Mouse (Mus musculus): ENCODE results near the gene Tspan3. TPM values are rescaled to one million over a fixed set of nuclear protein-coding genes. Genes with fewer than 3 reads are reported as not detected.
A peak's percentile ranks its signal among the peaks of the same experiment; 100 is the strongest.

Gene Tspan3
- total RNA-seq, 1 experiment from 2014 or later, result 121 TPM

DNA sequence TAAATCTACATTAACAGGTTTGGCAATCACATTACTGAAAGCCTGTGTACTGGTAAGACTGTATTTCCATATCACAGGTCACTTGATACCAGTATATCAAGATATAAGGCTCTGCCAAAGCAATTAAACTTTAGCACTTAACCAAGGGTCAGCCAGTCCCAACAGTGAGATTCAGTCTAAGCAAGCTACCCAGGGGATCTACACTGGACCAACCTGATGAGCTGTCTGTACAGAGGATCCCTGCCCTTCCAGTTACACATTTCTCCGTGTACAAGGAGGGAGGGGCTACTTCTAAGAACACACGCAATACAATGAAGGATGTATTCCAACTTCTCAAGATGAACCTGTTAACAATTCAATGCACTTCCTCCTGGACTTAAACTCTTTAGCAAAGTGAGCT, 7.2 kb downstream of the Tspan3 start:
- no peak for DNase-seq

DNA sequence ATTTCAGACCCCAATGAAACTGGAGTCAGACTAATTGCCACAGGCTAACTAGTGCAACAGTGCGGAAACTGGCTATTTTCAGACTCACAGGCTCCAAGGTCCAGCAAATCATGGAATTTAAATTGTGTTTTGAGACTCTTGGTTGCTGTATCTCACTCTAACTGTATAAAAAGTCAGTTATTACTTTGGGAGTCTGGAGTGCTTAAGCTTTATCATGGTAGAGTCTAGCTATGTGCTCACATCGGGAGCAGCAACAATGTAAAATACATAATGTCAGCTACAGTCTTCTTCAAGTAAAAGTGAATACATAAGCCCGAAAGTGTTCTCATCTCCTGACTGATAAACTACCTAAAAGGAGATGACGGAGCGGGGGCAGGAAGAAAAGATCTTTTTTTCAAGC, 10.7 kb downstream of the Tspan3 start:
- no peak for DNase-seq

DNA sequence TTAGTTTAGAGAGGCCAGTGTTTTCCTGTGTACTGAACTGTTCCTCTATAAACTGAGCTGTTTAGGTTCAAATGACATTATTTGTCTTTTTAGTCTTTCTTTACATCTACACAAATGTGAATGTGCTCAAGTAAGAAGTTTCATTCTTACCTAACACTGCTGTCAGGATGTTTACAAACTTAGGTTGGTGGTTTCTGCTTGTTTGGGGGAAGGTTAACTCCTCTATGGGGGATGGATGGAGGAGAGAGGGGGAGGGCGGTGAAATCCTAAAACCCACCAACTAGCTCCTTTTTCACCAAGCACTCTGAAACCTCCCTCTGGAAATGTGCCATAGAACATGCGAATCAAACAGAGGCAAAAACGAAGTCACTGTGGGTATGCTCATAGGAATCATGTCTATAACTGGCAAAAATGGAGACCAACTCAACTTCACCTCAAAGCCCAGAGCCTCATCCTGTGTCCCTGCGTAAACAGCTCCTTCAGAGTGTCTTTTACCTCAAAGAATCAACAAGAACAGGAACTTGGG, 12.7 kb downstream of the Tspan3 start:
- DNase-seq, result no peak

DNA sequence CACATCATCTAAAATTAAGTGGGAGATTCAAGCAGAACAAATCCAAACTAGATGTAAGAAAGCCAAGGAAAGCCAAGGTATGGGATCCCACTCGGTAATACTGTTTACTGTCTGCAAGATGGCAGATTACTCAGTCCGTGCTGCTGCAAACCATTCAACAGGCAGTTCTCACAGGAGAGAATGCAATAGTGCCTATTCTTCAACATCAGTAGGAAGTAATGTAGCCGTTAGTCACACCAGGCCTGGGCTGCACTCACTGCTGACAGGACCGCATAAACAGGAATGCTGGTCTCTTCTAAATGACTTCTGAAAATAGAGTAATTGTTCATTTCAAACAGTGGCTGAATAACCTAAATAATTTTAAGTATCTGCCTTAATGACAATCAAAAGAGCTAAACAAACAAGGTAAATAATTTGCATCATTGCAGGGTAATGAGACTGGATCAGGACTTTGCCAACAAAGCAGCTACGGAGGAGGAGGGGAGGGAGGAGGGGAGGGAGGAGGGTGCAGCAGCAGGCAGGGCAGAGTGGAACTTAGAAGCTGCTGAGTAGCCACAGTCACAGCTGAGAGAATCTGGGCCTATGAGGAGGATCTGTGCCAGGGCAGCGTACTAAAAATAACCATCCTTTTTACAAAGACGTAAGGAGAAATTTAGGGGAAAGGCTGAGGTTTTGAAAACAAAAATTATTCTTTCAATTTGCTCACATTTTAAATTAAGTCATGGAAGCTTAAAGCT, 13.4 kb downstream of the Tspan3 start:
- peak; percentile 50 for DNase-seq

DNA sequence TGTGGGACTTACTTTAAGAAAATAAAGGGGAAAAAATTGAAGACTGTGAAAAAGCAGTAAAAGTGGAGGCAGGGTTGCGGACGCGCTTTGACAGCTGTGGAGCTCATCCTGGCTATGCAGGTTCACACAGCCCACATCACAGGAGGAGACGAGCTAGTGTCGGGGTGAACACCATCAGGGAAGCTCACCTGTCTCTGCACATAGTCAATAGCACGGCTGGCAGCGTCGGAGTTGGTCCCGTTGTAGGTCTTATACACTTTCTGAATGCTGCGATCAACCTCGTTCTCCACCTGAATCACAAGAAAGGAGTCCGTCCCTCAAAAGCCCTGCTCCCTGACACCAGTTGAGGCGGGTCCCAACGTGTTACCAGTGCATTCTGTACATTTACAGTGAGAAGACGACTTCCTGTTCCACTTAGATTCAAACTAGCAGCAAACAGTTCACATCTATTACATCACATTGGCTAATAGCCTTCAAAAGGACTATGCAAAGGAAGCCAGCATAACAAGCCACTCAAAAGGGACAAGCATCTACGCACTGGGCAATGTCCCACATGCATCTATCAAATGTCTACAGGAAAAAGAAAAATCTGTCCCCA, 18.9 kb downstream of the Tspan3 start:
- no peak for DNase-seq

DNA sequence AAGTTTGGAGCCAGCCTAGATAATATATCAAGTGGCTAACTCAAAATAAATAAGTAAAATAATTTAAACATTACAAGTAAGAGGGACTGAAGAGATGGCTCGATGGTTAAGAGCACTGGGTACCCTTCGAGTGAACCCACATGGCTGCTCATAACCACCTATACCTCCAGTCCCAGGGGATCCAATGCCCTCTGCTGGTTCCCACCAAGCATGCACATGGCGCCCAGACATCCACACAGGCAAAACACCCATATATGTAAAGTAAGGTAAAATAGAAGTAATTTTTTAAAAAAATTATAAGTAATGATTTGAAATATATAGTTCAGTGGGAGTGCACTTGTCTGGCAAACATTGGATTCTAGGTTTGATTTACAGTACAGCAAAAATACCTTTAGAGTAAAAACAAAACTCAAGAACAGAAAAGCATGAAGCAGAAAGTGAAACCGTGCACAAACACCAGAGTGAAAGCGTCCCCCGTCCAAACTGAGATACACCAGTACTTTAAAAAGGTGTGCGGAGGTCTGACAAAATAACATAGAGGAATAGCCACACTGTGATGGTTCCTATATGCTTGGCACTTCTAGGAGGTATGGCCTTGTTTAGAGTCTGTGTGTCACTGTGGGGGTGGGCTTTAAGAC, 20.8 kb downstream of the Tspan3 start:
- DNase-seq, result no peak

DNA sequence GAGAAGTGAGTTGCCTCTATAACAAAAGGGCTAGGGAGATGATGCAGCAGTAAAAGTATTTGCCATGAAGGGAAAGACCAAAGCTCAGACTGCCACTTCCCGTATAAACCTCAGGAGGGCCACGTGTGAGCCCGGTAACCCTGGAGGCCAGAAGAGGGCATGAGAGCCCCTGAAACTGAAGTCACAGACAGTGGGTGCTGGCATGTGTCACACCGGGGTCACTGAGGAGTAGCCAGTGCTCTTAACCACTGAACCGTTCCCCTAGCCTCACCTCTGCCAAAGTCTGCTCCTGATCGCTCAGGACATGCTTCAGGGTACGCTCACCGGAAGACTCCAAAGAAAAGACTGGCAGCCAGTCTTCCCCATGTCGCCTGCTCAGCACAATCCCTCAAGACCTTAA, 23.5 kb downstream of the Tspan3 start:
- DNase-seq, result no peak

DNA sequence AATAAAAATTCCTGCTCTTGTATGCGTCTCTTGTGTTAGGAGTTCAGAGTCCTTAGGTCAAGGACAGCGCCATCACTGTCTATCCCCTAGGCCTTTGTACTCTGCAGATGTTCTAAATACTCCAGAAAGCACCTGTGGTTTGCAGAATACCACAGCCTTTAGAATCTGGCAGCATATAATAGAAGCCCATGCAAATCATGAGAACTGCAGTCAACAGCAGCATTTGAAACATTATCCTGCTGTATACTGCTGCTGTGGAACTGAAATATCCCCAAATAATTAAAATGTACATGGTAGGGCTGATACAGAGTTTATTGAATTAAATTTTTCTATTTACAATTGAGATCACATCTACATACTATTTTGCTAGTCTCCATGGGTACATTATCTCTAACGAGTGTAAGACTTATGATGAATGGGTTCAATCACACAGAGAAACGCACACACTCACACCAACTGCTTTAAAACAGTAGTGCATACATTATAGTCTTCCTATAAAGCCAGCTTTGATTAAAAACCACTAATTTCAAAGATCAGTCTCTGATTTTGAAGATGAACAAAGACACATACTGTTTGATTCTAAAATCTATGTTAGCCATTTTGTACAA, 29.6 kb downstream of the Tspan3 start:
- no peak for DNase-seq

DNA sequence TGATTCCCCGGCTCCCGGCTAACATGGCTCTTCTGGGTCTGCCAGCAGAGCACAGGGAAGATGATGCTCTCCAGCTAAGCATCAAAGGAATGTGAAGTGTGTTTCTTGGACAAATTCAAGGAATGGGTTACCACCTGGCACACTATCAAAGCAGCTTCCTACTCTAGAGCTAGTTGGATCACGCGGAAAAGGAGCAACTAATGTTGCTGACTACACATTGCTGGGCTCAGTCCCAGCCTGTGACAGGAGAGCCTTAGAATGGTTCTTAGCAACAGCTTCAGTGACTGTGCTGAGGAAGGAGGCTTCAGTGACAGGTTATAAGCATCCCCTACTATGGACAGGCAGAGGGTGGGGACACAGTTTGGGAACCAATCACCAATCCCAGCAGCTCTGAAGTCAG, 30.7 kb downstream of the Tspan3 start:
- DNase-seq, result no peak

DNA sequence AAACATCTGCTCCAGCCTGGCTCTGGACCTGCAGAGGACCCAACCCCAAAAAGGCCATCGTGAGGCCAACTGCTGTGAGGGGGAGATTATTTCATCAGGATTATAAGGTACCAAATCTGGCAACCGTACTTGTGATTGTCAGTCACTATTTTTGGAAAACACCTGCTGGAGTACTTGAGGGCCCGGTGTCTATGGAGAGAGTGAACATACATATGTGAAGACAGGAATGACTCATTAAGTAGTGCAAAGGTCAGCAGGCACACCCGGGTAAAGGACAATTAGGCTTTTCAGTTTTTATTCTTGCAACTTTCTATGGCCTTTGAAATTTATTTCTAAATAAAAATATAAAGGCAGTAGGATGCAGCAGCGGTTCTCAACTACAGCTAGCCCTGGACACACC, 31.3 kb downstream of the Tspan3 start:
- no peak for DNase-seq

DNA sequence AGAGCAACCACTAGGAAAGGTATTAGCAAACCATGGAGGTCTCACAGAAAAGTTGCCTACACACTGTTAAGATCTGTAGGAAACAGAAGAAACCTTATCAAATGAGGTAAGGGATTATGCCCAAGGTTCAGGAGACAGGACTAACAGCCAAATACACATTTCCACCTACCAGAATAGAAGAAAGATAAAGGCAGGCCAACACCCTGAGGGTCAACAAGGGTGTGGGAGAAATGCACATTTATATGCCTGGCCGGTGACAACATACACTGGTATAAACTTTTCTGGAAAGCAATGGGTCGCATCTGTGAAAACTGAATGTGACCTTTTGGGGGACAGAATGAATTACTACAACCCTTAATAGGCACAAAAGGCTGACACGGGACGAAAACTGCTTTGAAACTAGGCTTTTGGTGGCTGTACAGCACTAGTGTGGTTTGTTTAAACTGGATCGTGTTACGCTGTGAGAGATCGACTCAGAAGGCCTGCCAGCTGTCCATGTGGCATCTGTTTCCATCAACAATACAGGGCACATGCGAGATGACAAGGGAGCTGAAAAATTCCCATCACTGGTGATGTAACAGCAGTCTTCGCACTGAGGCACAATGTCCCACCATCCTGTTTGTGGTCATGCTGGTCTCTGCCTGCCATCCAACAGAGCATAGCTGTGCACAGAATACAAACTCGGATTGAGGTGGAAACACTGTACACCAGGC, 33.3 kb downstream of the Tspan3 start:
- DNase-seq, result no peak

DNA sequence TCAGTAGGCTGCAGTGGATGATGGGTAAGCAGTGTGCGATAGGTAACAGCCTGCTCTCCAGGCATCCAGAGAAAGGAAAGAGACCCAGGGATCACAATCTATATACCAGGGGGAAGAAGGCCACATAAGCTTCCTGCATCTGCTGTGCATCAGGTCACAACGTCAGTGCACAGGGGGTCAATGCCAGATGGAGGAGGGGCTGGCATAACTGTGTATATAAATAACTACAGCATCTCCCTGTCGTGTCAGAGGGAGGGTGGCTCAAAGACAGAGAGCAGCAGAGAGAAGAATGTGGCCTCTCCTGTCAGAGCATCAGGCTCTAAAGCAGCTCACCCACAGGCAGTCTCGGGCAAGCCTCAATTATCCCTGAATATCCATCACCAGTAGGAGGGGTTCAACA, 34.7 kb downstream of the Tspan3 start:
- DNase-seq, result no peak

DNA sequence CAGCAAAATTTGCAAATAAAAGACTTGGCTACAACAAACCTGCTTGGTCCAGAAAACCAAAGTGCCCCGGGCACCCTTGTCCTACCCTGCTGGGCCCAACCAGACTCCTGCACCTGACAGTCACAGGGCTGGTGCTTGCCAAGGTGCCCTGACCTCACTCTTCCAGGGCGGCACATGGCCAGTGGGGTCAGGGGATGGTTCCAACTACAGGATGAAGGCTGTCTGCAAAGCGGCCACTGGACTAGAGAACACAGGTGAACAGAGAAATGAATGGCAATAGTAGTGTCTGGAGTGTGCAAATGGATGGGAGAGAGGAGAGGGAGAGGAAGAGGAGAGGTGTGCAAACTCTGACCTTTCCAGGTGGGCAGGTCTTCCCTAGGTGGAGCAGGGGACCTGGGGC, 35.3 kb downstream of the Tspan3 start:
- no peak for DNase-seq

DNA sequence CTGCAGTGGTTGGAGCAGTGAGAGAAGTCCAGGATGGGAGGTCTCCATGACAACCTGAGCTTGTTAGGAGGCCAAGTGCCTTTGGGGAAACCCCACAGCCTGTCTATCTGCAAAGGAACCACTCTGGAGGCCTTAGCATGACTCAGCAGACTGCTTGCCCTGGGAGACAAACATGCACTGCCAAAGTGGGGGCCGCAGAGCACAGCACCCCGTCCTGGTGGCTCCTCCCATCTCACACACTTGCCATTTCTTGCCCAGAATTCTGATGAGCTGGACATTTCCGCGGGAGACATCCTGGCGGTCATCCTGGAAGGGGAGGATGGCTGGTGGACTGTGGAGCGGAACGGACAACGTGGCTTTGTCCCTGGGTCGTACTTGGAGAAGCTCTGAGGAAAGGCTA, 36.9 kb downstream of the Tspan3 start:
- DNase-seq, result no peak

DNA sequence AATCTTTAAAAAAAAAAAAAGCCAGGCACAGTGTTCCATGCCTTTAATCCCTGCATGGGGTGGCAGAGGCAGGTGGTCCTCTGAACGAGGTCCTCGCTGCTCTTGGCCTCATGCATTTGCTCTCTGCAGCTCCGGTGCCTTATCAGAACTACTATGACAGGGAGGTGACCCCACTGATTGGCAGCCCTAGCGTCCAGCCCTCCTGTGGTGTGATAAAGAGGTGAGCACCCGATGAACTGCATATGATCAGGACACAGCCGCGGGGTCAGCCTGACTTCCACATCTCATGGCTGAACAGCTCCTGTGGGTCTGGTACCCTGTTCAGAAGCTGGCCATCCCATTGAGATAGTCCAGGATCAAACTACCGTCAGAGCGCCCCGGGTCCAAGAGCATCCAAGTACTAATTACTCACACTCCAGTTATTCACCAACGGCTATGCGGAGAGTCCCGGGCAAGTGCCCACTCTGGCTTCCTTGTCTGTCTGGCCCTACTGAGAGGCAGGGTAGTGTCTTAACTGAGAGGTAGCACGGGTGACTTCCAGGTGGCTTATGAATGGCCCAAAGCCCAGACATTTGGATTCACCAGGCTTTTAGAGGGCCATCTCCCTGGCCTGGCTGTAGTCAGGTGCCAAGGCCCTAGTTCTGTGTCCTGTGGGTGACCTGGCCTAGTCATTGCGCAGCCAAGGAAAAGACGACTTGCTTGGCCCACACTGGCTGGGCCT, 38.7 kb downstream of the Tspan3 start:
- peak; percentile 3 for DNase-seq

DNA sequence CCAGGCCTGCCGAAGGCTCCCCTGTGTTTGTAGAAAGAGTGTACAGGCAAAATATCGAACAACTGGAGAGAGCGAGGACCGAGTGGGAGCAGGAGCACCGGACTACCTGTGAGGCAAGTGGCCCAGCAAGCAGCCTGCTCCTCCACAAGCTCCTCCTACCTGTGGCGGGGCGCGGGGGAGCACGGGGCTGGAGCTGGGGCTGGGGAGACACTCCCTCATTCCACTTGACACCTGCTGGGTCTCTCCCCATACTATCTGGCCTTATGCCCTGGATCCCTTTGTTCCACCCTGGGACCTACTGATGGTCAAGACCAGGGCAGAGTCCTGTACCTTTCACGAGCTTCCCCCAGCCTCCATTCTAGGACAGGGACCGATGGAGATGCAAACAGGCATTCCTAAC, 40.7 kb downstream of the Tspan3 start:
- DNase-seq, result no peak

DNA sequence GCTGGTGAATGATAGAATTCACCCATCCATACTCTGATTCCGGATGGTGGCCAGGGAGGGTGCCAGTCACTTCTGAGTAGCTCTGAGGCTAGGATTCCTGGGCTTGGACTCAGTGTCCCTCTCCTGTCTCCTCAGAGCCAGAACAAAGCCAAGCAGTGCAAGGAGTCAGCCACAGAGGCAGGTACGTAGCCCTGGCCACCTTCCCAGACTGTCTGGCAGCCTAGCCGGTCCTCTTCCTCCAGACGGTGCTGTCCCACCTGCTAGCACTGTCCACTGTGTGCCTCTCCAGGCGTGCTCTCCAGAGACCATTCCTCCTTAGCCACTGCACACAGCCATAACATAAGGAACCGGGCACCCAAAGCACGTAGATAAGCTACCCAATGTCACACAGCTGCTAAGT, 41.7 kb downstream of the Tspan3 start:
- peak; percentile 1 for DNase-seq

DNA sequence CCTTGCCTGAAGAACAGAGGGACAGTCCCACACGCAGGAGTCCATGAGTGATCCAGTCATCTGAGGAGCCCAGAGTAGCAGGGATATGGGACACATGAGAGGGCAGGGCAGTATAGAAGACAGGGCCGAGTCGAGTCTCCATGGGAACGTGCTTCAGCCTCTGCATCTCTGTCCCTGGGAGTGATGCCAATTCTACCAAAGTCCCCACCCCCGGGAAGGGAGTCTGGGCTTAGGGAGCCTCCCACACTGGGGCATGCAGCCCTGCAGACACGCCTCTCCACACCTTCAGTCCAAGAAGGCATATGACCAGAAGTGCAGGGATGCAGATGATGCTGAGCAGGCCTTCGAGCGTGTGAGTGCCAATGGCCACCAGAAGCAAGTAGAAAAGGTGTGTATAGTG, 42.3 kb downstream of the Tspan3 start:
- DNase-seq, result peak; percentile 49

DNA sequence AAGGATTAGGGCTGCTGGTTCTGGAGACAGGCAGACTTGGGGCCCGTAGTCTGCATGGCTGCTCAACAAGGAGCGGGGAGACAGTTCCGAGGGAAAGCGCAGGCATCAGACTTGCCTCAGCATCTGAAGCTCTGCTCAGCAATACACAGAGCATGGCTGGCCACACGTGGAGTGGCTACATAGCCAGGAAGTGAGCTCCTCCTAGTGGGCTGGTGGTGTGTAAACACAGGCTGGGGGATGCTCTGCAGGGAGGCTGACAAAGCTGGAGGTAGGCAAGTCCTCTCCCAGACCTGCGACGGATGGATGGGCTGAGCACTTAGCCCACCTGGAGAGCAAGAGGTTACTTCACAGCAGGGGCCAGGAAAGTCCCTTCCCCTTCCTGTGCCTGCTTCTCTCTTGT, 44.2 kb downstream of the Tspan3 start:
- DNase-seq, result peak; percentile 75

DNA sequence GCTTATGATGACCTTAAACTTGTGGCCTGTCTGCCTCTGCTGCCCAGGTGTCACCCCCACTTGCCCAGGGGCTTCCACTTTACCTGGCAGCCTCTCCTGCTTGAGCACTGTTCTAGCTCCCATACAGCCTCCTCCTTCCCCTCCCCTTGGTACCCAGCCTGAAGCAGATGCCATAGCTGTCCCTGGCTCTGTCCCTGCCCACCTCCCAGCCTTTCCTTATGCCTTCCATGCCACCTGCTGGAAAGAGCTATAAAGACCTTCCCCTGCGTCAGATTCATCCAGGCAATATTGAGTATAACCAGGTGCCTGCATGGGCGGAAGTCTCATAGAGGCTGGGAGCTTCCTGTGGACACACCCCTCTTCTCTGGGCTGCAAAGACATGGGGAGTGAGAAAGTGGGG, 45.6 kb downstream of the Tspan3 start:
- DNase-seq, result peak; percentile 2

DNA sequence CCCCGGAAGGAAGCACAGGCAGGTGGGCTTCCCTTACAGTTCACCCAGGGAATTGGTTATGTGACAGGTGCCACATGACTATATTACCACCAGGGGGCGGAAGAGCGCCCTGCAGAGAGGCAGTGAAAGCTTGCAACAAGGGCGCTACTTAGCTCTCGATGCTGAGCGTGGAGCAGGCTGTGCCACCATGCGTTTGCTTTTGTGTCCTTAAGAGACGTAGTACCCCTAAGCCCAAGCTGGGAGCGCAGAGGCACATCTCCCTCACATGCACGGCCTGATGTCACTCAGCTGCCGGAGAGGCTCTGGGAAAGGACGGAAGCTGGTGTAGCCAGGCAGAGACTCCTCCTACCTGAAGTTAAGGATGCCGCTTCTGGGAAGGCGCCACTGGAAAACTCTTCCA, 46.7 kb downstream of the Tspan3 start:
- DNase-seq, result peak; percentile 78

DNA sequence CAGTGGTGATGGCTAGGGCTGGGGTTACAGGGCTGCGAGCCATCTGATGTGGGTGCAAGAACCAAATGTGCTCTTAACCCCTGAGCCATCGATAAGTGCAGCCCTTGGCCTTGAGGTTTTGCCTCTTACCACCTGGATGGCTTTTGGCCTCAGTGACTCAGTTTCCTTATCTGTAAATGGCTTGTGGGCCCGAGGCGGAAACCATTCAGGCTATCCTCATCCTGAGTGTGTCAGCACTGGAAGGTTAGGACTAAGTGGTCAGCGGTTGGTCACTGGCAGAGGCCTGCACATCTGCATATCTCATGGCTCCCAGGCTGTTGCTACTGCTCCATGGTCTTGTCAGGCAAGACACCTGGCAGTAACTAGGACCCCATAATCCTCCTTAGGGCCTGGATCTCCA, 47.2 kb downstream of the Tspan3 start:
- no peak for DNase-seq
